Mouse (Mus musculus) heart, postnatal 10 days (tissue): Measurements from ENCODE around the gene Zkscan2. TPM values are rescaled to one million over a fixed set of nuclear protein-coding genes. Genes with fewer than 3 reads are reported as not detected.

Experiments
- DNase-seq, 2 experiments: peaks; one replicate each; pipeline ENCODE4 v3.0.0; 2021
- intact Hi-C: fragments of 180-260 bp; cut with DNase I; formaldehyde crosslinking; loops from one replicate; pipeline ENCODE4 v1.15.1; 2025
- total RNA-seq, 2 experiments: library from RNA; stranded (reverse); gene quantifications; 2 replicates each; pipeline ENCODE4 v1.2.3; 2021

Zkscan2 gene
- total RNA-seq, 2 experiments from 2014 or later = 0.36 to 0.50 TPM

DNA sequence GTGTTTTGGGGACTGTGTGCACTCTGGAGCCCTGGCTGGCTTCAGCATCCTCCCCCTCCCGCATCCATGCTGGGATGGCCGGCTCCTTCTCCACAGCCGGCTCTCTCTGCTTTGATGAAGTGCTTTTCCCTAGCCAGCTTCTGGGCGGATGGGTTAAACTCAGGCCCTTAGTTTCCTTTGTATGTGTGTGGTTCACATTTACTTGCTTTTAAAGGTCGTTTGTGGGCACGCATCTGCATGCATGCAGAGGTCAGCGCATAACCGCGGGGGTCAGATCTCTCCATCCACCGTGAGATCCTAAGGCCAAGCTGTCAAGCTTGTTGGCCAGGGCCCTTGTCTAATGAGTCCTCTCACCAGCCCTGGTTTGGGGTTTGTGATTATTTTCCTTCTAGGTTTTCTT is 50.6 kb downstream of the Zkscan2 start:
- intact Hi-C loops = no loop called here
- DNase-seq = no peak

DNA sequence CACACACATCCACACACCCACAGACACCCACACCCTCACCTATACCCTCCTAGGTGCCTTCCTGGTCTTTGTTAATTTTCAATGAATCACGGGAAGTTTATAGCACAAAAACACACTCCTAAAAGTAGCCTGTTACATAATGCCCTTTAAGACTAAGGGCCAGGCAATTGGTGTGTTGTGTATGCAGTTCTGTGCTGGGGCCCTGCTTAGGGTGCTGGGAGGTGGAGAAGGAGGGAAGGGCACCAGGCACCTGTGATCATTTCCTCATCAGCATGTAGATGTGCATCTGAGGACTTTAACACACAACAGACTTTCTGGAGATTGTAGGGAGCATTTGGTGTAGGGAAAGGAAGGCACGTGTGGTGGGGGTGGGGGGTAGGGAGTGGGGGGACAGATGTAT is 51.5 kb downstream of the Zkscan2 start:
- DNase-seq = no peak
- intact Hi-C loops = no loop called here

DNA sequence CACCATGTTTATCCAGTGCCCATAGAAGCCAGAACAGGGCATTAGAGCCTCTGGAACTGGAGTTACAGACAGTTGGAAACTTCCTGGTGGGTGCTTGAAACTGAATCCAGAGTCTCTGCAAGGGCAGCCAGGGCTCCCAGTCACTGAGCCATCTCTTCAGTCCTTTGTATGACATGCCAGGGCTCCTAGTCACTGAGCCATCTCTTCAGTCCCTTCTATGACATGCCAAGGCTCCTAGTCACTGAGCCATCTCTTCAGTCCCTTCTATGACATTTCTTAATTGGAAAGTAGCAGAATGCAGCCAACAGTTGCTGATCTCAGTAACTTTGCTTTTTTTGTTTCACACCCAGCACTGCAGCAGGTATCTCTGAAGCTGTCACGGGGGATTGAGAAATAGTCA is 58.2 kb downstream of the Zkscan2 start:
- DNase-seq = no peak
- intact Hi-C loops = loop anchor here (5.0 kb wide), 1 partner anchor 35 kb away; no protein-coding TSS in a partner anchor

DNA sequence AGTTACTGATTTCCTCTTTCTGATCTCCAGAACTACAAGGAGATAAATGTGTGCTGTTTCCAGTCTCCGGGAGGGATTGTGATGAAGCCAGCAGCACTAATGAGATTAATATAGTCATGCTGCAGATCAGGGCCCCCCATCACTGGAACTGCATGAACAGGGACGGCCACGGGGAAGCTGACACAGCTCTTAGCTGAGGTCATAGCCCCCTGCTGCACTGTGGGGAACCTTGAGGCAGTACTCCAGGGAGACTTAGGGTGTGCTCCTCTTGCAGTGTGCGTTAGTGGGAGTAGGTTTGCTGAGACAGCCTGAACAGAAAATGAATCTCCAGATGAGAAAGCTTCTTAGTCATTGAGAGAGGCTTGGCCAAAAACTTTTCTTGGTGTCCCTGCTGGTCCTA is 69.0 kb downstream of the Zkscan2 start:
- intact Hi-C loops = no loop called here
- DNase-seq = no peak

DNA sequence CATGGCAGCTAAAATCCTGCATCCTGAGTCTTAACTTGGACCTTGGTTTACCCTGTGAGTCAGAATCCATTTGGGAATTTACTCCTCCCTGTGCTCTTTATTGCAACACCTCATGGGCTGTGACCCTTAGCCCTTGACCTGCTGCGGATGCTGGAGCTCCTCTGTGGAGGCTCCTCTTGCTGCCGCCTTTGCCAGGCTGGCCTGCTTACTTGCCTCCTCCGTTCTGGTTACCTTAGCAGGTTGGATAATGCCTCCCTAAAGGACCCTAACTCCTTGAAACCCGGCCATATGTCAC is 69.9 kb downstream of the Zkscan2 start:
- intact Hi-C loops = no loop called here
- DNase-seq = no peak

DNA sequence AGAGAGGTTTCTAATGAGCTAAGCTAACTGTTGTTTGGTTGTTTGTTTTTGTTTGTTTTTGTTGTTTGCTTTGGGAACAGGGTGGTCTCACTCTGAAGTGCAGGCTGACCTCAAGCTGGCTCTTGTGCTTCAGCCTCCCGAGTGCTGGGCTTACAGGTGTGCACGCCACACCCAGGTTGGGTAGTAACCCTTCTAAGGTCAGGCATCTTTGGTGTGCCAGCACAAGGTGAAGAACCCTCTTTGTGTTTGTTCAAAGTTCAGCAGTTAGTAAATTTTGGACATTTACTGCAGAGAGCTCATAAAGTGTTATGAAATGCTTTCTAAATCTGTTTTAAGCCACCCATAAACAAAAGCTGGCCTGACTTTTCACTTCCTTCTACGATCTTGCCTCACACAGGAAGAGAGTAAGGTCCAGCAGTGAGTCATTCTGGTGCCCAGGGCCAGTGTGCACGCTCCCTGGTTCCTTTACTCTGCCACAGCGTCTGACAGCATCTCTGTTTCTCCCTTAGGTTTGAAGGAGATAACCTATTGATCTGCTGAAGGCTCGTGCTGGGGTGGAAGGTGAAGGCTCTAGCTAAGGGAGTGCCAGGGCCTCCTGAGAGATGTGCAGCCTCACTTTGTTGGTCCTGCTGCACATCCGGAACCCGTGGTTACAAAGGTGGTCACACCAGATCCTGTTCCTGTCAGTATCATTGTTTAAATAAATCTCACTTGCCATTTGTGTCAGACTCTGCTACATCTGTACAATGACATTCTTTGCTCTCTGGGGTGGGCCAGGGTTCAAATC is 70.4 kb downstream of the Zkscan2 start:
- intact Hi-C loops = no loop called here
- no peak for DNase-seq

Other genes with a start within 250 kb of the Zkscan2 start
- 10 to 100 TPM; 27.6 to 29.5 TPM for gene Lcmt1, start 130.7 kb downstream of the Zkscan2 start, total RNA-seq
- 10 to 100 TPM; 22.4 to 24.2 TPM for gene Arhgap17, start 130.5 kb downstream of the Zkscan2 start, total RNA-seq
- 1 to 10 TPM; 3.9 to 5.9 TPM for gene Aqp8, start 38.2 kb downstream of the Zkscan2 start, total RNA-seq